Mouse (Mus musculus) T-helper 2 cell (primary cell): ENCODE measurements around the gene Stx5a.

ENCODE experiments used
- in situ Hi-C: fragments of 300-600 bp; cut with MboI, MseI; formaldehyde crosslinking; loops from one replicate; pipeline ENCODE4 v1.15.1; 2025; ENCODE audit warnings: high pct_unique_total_duplicates

Gene Stx5a

DNA sequence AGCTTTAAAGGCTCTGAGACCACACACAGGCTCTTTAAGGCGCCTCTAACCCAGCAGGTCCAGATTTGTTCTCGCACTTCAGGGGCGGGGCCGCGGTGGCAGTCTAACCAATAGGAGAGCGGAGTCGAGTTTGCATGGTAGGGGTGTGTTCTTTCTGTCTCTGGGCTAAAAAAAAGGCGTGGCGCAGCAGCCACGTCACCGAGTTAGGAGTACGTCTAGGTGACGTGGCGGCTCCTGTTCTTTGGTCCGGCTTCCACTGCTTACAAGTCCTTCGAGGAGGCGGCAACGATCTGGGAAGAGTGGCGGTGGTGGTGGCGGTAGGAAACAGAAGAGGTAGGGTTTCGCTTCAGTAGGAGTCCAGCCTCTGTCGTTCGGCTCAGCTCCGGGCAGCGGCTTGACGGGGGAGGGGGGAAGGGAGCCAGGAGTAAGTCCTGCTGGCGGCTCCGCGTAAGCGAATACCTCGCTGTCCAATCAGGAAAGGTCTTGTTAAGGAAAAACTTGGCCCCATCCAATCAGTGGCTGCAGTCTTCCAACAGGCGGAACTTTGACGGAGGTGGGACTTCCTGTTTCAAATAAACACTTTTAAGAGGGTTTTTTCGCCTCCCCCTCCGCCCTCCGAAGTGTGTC is at the start of gene Stx5a:
TSS of gene Stx5a (plus strand) at position 171 of the 627 bp plus-strand sequence.
- in situ Hi-C loops, result loop anchor here (10.0 kb wide), 1 partner anchor 1747 kb away; the partner anchor contains the start of genes Dnajc4, Nudt22 and Trpt1

DNA sequence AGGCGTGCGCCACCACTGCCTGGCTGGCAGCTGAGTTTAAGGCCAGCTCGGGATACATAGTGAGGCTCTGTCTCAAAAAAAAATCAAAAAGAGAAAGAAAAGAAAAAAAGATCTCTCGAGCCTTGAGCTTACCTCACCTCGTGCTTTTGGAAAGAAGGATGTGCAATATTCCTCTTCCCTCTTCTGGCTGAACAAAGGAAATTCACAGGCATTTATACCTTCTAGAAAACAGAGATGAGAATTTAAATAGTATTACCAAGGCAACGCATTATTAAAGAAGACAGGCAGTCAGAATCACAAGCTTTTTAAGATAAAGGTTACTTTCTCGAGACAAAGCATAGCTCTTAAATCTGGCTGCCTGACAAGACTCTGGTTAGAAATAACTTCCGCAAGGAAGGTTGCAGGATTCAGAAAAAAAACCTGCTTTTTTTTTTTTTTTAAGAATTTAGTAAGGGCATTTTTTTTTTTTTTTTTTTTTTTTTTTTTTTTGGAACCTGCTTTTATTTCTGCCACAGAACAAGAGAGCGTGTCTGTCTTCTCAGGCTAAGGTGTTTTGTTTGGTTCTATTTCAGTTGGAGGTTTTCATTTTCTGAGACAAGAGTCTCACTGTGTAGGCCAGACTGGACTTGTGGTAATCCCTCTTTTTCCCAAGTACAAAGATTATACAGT is 49.2 kb upstream of the Stx5a start:
- in situ Hi-C loops, result no loop called here

DNA sequence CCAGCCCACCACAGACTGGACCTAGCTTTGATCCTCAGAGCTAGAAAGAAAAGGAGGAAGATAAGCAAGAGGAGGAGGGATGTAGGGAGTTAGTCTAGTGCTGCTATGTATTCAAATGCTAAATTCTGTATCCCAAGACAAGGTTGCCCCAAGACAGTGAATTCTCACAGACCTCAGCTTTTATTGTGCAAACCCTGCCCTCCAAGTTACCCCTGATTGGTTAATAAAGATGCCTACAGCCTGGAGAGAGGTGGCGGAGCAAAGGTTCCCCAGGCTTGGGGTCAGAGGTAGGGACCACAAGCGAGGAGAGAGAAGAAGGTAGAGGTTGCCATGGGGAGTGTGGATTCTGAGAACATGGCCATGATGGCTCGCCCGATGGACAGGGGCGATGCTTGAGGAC is 48.5 kb upstream of the Stx5a start:
- in situ Hi-C loops, result no loop called here

DNA sequence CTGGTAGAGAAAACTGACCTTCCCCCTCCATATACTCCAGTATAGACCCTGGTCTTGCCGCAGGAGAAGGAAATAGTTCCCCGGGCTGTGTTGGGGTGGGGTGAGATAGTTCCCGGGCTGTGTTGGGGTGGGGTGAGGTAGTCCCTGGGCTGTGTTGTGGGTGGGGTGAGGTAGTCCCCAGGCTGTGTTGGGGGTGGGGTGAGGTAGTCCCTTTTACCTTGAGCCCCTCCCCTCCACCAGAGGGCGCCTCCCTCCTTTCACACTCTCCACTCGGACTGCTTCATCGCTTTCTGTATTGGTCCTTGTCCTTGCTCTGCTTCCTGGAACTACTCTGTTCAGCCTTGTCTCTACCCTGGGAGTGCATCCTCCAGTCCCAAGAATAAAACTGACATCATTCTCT is 45.9 kb upstream of the Stx5a start:
- in situ Hi-C loops, result no loop called here

DNA sequence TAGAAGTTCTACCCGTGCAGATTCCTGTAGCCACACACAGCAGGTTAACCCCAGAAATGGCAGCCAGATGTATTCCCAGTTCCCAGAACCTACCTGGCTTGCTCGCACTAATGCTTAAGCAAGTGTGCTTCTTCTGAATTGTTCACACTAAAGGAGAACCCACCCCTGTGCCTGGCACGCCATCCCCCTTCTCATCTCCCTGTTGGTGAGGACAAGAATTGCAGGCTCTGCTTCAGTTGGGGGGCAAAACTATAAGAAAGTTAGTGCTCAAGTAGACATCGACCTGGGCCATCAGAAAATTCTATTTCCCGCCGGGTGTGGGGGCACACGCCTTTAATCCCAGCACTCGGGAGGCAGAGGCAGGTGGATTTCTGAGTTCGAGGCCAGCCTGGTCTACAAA is 41.6 kb upstream of the Stx5a start:
- in situ Hi-C loops, result no loop called here

DNA sequence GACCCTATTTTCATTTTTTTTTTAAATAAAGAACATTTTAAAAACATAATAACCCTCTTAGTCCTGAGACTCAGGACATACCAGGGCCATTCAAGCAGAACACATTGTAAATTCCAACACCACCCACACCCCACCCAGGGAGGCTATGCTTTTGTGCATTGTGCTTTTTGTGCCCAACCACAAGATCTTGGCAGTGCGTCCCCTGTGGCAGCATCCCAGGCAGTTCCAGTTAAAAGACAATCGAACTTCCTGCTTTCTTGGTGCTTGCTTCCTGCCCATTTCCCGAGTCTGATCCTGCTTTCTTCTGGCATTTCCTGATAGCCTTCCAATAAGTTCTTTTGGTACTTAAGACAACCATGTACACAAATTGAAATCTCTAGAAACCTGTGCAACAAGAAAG is 38.8 kb upstream of the Stx5a start:
- in situ Hi-C loops, result no loop called here

DNA sequence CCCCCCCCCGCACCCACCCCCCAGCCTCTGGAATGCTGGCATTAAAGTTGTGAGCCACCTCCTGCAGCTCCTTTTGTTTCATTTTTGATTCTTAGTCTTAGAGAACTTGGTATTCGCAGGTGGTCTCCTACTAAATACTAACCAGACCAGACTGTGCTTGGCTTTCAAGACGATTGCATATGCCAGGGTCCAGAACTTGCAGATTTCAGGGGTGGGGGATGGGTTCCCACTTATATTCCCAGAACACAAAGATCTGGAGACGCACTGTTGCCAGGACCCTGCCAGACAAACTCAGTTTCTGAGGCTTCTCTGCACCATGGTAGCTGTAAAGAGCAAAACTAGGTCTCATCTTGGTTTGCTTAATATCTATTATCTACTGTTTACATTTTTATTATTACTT is 37.6 kb upstream of the Stx5a start:
- in situ Hi-C loops, result no loop called here

DNA sequence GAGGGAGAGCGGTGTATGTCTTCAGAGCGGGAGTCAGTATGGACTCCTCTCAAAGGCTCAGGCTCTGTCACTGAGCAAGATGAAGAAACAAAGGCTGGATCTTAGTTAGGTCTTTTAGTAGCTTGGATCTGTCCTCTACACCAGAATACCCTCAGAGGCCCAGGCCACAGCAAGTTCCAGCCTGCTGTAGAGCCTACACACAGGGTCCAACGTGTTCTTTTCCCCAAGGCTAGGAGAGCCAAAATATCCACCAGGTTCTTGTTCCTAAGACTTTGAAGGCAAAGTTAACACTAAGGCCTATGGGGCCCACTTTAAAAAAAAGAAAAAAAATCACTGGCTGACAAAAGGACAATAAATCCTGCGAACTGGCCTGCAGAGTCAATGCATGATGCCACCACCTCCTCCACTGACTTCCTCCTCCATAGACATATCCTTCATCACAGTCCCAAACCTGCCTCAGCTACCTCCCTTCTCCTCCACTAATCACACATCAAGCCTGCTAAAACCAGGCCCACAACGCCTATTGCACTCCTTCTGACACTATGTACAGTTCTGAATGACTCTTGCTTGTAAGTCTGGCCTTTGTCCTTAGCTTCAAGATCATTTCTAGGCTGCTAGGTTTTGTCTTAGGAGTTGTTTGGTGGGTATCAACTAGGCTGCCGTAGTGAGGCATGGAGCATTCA is 36.0 kb upstream of the Stx5a start:
- in situ Hi-C loops, result no loop called here

DNA sequence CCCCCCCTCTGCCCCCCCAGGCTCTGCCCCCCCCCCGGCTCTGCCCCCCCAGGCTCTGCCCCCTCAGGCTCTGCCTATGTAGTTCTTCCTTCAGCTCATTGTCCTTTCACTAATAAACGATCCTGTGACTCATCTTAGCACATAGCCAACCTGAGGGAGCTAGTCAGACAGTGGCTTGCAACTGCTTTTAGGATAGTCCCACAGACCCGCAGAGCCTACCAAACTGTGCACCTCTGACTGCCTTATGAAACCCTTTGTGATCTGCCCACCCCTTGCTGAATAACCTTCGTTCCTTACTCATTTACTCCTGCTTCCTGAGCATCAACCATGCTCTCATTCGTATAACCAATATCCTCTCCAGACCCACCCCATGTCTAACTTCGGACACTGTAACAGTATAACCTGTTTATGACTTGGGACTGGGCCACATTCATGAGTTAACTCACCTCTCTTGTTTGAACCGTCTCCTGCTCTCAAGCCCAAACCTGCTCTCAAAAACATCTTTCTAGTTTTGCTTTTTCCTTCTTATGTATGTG is 35.0 kb upstream of the Stx5a start:
- in situ Hi-C loops, result no loop called here

DNA sequence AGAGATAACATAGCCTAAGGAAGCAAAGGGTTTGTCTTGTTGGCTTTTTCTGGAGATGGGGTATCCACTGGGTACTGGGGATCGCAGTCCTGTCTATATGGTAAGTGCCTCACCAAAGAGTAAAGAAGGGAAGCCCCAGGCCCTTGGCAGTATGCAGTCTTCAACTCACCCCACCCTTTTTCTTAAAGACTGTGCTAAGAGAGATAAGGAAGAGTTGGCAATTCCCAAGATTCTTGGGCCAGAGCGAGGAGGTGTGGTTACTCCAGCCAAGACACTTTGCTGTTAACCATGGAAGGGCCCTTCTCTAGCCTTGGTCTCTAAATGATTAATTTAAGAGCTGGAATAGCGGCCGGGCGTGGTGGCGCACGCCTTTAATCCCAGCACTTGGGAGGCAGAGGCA is 34.3 kb upstream of the Stx5a start:
- in situ Hi-C loops, result no loop called here

DNA sequence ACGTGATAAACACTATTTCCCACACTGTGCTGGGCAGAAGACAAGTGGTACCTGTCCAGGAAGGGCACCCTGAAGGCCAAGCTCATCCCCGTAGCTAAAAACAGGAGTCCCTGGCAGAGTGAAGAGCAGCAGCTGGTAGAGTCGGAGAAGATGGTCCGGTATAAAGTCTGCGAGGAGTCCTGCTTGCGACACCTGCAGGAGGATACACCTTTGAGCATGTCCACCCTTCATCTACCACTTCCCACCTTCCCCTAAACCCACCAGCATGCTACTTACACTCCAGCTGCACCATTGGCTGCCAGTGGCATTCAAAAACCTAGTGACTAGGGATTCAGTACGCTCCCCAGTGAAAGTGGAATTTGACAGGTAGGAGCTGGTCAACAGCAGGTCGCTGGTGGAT is 32.3 kb upstream of the Stx5a start:
- in situ Hi-C loops, result no loop called here

DNA sequence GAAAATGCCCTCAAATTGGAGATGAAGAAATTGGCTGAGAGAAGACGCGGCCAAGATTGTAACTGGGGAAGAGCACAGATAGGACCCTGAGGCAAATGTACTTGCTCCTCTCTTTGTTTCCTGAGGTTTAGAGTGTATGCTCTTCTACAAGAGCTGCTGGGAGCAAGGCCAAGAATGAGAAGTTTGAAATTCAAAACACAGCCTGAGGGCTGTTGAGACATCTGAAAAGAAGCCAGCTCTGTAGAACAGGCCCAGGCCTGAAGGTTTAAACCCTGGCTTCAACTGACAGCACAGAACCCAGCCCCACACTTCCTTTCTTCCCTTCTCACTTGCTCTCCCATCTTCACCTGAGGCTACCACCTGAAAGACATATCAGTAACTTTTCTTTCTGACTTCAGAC is 31.2 kb upstream of the Stx5a start:
- in situ Hi-C loops, result loop anchor here (10.0 kb wide), 1 partner anchor 1215 kb away; the partner anchor contains the start of gene Atl3

DNA sequence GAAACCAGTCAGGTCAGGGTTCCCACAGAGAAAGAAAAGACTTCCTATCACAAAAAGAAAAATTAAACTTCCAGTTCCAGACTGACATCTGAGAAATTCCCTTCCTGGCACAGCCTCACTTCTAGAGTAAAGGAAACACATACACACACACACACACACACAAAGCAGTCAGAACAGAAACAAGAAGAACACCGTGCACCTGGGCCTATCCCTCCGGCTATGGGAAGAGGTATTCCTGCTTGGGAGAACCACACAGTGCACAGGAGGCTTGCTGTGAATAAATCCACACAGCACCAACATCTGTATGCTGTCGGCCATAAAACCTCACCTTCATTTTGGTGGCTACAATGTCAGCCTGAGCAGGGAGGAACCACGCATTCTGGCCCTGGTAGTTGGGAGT is 29.7 kb upstream of the Stx5a start:
- in situ Hi-C loops, result loop anchor here (10.0 kb wide), 1 partner anchor 1217 kb away; the partner anchor contains the start of gene Atl3

DNA sequence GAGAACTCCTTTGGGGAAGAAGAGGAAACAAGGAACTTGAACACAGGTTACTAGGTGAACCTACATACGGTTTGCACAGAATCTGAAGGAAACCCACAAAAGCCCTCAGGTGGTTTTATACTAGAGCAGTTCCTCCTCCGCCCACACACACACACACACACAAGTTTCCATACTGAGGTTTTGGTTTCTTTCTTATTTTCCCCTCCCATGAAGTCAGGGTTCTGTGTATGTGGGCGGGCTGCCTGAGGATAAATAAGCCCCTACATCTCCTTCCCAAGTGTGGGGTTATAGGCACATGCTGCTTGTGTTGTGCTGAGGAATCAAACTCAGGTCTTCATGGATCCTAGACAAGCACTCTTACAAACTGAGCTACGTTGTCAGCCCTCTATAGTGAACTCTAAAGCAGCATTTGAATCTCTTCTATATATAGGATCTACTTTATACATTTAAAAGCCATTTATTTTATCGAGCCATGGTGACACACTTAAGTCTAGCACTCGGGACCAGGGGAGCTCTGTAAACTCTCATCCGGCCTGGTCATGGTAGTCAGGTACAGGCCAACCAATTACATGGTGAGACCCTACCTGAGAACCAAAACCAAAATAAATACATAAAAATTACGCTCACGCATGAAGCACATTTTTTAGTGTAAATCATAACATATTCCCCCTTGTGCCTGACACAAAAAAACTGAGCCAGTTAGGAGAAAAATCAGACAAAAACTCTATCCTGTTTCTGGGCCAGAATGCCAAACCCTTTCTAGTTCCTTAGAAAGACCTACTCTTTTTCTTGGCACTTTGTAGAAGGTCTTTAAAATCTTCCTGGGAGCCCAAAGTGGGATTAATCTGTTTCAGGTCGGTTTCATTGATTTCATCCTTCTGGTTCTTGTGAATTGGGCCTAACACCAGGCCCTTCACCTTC is 29.0 kb upstream of the Stx5a start:
- in situ Hi-C loops, result loop anchor here (10.0 kb wide), 1 partner anchor 1217 kb away; the partner anchor contains the start of gene Atl3

DNA sequence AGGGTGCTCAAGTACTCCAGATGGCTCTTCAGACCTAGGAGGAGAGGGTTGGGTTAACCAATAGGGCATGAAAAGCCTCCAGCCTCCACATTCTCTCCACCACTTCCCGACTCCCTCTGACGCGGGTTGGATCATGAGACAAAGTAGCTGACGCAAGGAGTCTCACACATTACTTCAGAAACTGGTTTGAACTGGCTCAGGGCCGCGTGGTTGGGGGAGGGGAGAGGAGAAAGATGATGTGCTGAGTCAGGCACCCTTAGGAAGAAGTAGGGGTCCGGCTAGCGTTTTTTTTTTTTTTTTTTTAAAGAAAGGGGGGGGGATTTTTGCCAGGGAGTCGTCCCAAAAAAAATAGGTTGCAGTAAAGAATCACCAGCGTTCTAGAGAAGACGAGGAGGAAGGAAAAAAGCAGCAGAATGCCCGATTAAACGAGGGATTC is 28.3 kb upstream of the Stx5a start:
- in situ Hi-C loops, result loop anchor here (10.0 kb wide), 1 partner anchor 1218 kb away; the partner anchor contains the start of gene Atl3

DNA sequence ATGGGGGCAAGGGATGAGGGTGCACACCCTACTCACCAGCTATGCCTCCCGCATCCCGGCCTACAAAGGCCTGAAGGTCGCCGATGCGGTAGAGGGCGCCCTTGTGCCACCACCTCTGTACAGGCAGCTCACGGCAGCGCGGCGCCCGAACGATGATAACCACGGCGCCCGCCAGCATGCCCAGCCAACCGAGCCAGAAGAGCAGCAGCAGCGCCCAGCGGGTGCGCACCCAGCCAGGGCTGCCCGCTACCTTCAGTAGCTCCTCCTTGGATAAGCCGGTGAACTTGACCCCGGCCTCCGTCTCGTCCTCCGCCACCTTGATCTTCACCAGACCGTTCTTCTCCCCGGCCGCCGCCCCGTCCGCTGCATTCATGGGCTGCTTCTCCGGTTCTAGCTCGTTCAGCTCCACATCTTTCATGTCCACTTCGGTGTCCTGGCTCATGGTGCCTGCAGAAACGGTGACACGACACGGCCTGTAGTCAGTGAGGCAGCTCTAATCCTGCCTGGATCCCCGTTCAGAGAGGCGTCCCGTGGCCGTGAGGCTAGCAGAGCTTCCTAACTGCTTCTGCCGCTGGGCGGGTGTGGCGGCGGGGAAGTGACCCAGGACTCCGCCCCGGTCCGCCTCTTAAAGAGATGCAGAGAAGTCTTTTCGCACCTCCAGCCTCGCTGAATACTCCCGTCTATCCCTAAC is 27.8 kb upstream of the Stx5a start:
- in situ Hi-C loops, result loop anchor here (10.0 kb wide), 1 partner anchor 1219 kb away; the partner anchor contains the start of gene Atl3

DNA sequence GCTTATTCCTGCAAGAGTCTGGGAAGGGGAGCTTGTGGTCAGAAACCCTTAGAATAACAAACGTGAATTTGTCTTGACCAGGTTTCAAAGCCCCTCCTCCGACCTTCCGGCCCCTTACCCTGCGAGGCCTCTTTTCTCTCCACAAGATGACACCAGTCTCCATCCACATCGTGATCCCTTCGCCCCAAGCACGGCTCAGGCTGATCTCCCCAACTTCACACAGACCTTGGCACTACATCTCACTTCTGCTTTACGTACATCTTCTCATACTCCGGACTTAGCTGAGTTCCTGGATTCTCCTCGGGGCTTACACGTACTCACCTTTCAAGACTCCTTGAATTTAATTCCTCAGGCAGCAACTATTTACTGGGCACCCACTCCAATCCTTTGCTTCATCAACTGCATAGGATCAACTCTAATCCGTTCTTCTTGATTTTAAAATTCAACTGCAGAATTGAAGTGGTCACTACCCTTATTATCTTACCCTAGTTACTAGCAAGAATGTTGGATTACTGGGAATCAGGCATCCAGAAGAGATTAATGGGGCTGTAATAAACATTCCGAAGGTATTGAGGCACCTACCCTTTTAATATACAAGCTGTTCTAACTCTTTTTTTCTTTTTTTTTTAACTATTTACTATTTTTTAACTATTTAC is 27.1 kb upstream of the Stx5a start:
- in situ Hi-C loops, result loop anchor here (10.0 kb wide), 1 partner anchor 1219 kb away; the partner anchor contains the start of gene Atl3

DNA sequence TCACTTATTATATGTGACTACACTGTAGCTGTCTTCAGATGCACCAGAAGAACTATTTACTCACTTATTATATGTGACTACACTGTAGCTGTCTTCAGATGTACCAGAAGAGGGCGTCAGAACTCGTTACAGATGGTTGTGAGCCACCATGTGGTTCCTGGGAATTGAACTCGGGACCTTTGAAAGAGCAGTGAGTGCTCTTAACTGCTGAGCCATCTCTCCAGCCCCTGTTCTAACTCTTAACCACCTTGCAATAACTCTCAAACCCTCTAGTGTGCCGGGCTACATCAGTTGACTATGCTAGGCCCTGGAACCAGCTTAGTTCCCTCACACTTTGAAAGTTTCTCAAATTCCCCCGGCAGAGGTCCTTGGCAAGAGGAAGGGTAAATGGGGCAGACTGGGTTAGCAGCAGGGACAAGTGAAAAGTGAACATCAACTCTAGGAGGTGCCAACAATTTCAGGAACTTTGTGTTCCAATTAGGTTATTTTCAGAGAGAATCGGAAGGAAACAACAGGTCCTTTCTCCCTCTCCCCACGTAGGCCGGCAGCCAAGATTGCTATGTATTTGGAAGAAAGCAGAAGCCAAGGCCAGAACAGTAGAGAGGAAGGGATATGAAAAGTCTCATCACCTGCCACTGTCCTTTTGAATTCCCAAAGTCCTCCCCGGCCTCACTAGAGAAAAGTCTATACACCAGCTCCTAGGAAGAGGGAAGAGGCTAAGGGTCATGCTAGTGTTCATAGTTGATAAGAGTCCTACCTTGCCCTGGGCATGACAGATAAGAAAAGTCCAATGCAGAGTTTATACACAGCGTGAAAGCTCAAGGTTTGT is 26.3 kb upstream of the Stx5a start:
- in situ Hi-C loops, result loop anchor here (10.0 kb wide), 1 partner anchor 1220 kb away; the partner anchor contains the start of gene Atl3
